Mouse (Mus musculus) spleen, adult 2 months (tissue): ENCODE data around the gene Dleu7.

Source experiments
- CTCF ChIP-seq: fragments of 200-500 bp; IDR thresholded peaks from 2 replicates; pipeline ENCODE4 v1.5.1; 2011; ENCODE audit warnings: mild to moderate bottlenecking, inconsistent platforms; ENCODE audit not compliant: insufficient read depth, insufficient read length, insufficient replicate concordance; ENCODE audit errors: extremely low read depth
- POLR2A ChIP-seq: fragments of 200-500 bp; IDR thresholded peaks from 2 replicates; pipeline ENCODE4 v1.6.1; 2011; ENCODE audit warnings: low read depth, low read length, inconsistent platforms

DNA sequence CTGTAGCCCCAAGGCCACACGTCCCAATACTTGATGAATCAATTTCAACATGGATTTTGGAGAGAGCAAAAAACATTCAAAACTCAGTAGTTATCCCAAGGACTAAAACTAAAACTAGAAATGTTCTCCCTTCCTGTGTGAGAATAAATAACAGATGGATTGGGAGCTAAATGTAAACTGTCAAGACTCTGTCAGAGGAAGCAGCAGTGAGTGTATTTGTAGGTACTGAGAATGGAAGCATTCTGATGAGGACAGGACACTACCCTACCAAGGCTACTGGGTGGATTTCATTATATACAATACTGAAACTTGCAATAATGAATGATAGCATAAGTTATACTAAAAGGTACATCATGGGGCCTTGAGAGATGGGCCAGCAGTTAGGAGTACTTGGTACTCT, 6.0 kb upstream of the Dleu7 start:
- no peak for TF ChIP-seq CTCF
- TF ChIP-seq POLR2A = no peak
